Mouse (Mus musculus): Measurements from ENCODE around the gene Chrna10. TPM values are rescaled to one million over a fixed set of nuclear protein-coding genes. Genes with fewer than 3 reads are reported as not detected.

Chrna10 gene
- total RNA-seq (2014; fragmentation: Nextera tagmentation) (not detected in 2 replicates), total RNA-seq (2017) (not detected in 2 replicates)

DNA sequence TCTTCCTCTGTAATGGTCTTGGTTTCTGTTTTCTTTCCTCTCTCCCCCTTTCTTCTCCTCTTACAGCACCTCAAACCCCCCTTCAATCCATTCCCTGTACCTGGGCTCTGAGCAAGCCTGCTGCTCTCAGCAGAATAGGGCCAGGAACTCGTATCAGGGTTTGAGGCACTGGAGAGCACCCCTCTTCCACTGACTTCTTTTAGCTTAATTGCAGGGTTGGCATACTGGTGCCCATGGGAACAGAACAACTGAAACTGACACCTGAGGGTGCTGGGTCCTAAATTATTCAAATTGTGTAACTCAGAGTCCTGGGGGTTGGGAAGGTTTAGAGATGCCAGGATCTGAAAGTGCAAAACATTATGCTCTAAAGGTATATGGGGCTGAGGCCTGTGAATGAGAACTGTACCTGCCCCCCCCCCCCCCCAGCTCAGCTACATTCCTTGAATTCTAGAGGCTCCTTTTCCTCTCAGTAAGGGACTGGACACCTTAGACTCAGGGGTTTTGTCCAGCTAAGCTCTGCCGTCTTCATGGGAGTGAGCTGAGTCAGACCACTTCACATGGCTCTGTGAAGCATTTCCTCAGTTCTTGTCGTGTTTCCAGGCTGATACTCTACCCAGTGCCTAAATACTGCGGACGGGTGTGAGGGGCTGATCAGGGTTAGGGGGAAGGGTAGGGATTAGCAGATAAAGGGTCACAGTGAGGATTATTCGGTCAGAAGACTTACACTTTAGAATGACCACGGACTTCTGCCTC, at the start of gene Chrna10:
Gene Chrna10 (minus strand): TSS at position 250 of the 753 bp plus-strand sequence.
- ATAC-seq (replicated peaks; ENCODE audit: poor library complexity, severe bottlenecking): no peak

DNA sequence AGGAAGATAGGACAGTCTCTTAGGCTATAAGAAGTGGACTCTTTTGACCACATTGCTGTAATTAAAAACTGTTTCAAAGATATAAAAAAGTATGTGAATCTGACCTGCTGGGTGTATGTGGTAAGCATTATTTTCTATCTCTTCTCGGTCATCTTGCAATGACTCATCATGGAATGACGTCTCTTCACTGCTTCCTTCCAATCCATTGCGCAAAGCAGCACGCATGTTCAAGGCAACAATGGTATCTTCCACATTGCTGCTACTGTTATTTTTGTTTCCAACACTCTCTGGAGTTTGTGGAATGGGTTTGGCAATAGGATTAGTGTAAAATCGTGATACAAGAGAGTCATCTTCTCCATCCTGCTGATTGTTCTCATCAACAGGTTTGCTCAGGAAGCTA, 37.1 kb upstream of the Chrna10 start:
- ATAC-seq (replicated peaks; ENCODE audit: poor library complexity, severe bottlenecking): peak; percentile 55

DNA sequence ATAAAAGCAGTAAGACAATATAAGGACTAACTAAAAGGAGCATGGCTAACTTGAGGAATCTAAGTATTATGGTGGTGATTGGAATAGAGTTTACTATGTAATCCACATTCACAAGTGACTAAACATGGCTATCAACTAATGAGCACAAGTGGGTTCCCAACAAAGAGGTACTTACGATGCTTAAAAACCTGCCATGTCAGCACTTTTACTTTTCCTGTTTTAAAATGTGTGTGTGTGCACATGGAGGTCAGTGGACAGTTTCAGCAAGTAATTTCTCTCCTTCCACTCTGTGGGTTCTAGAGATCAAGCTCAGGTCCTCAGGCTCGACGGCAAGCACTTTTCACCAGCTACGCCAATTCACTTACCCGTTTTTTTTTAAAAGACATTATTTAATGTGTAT, 21.3 kb upstream of the Chrna10 start:
- no peak for ATAC-seq (replicated peaks; ENCODE audit: poor library complexity, severe bottlenecking)

DNA sequence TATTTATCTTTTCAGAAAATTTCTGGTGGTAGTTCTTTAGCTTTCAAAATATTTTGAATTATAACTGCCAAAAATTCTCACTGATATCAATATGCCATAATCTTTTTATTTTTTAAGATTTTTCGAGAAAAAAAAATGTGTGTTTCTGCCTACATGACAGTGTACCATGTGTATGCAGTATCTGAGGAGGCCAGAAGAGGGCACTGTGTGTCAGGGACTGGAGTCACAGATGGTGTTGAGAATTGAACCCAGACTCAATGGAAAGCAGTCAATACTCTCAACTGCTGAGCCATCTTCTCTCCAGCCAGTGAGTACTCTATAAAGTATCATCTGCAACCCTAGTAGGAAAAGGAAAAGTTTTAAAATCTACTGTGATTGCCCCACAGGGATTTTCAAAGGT, 20.8 kb upstream of the Chrna10 start:
- peak; percentile 67 for ATAC-seq (replicated peaks; ENCODE audit: poor library complexity, severe bottlenecking)

DNA sequence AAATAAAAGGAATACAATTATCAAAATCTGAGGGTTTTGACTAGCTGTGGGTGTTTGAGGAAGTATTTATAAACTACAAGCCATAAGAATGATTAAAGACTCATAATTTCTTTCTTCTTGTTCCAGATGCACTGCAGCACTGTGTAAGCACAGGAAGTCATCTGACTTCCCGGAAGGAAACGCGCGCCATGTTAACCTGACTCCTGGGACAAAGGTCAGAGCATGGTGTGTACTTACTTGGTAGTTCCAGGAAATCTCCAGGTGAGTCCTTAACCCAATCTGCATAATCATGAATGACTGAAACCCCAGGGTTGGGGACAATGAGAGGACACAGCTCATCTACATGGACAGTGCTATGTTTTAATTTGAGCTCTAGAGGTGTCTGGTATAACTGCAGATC, 15.8 kb upstream of the Chrna10 start:
- no peak for ATAC-seq (replicated peaks; ENCODE audit: poor library complexity, severe bottlenecking)

DNA sequence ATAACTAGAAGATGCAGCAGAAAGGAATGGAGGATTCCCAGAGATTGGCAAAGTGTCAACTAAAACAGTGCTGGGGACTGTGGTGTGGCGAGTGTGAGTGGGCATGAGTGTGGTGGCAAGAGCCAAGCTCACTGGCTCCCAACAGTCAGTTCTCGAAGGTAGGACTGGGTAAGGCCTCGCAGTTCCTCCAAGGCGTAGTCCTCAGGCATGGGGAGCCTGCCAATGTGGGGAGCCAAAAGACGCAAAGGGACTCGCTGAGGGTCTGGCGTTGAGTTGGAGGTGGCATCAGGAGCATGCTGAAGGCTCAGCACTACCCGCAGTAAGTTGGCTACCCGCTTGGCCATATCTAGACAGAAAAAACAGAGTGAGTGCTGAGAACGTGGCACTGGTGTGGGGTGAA, 3.7 kb upstream of the Chrna10 start:
- no peak for ATAC-seq (replicated peaks; ENCODE audit: poor library complexity, severe bottlenecking)

DNA sequence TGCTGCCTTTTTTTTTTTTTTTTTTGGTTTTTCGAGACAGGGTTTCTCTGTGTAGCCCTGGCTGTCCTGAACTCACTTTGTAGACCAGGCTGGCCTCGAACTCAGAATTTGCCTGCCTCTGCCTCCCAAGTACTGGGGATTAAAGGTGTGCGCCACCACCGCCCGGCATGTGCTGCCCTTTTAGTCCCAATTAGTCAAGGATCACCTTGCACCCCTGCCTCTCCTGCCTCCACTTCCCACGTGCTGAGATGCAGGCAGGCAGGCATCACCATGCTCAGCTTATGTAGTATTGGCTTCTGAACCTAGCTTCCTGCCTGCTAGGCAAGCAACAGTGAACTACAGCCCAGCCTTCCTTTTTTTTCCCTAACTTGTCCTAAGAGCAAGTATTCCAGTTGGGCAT, 754 bp upstream of the Chrna10 start:
- ATAC-seq (replicated peaks; ENCODE audit: poor library complexity, severe bottlenecking): no peak

DNA sequence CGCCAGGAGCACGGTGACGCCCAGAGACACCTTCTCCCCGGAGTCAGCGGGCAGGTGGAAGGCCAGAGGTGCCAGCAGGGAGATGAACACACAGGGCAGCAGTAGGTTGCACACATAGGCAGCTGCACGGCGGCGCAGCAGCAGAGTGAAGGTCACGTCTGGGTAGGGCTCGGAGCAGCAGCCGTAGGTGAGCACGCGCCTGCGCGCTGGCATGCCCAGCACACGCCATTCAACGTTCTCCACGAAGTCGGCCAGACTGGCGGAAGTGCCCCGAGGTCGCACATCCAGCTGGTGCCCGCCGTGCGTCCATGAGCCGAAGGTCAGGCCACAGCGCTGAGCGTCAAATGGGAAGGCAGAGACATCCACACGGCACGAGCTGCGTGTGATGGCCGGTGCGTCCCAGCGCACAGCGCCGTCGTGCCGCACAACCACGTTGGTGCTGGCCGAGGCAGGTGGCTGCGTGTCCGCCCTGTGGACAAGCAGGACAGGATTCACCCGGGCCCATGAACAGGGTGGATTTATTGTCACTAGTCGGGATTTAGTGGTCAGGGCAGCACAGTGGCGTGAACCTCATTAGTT, 3.4 kb downstream of the Chrna10 start:
- no peak for ATAC-seq (replicated peaks; ENCODE audit: poor library complexity, severe bottlenecking)

DNA sequence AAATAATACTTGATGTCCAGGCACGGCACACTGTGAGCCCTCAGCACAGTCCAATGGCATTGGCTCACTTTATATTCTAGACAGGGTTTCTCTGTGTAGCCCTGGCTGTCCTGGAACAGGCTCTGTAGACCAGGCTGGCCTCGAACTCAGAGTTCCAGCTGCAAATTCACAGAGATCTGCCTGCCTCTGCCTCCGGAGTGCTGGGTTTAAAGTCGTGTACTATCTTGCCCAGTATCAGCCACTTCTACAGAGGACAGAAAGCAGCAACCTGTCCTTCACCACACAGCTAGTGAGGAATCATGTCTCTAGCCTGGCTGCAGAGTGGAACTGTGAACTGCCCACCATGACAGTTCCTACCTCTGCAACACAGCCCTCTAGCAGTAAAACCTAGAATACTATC, 6.9 kb downstream of the Chrna10 start:
- ATAC-seq (replicated peaks; ENCODE audit: poor library complexity, severe bottlenecking): no peak

DNA sequence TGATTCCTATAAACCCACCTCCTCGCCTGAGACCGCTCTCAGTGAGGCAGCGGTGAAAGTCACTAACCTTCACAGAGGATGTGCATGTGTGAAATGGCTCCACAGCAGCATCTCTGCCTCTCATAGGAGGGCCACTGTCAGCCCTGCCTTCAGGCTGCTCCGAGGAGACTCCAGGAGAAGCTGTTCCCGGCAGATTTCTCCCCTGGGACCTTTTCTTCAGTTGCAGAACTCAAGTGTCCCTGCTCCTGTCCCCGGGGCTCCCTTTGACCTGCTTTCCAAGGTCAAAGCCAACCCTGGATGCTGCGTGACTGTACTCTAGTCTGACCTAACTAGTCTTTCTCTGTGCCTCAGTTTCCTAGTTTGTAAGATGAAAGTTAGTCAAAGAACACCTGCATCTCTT, 7.5 kb downstream of the Chrna10 start, which contains the start of gene Art5:
Gene Art5 (minus strand): TSS at position 319 of the 400 bp plus-strand sequence.
- no peak for ATAC-seq (replicated peaks; ENCODE audit: poor library complexity, severe bottlenecking)

DNA sequence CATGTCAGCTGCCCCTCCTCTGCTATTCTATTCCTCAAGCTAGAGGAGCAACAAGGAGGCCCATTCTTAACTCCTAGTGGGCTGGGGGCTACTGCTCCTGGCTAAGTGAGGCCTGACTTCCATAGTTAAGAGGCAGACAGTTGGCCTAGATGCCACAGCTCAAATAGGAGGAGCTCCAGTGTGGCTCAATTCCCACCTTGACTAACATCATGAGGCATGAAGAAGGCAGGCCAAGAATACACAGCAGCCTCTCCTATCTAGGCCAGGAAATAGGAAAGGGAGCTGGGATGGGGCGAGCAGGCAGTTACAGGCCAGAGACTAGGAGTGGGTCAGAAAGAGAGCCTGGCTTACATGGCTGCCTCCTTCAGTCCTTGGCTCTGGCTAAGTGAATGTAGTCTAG, 8.4 kb downstream of the Chrna10 start:
- no peak for ATAC-seq (replicated peaks; ENCODE audit: poor library complexity, severe bottlenecking)

DNA sequence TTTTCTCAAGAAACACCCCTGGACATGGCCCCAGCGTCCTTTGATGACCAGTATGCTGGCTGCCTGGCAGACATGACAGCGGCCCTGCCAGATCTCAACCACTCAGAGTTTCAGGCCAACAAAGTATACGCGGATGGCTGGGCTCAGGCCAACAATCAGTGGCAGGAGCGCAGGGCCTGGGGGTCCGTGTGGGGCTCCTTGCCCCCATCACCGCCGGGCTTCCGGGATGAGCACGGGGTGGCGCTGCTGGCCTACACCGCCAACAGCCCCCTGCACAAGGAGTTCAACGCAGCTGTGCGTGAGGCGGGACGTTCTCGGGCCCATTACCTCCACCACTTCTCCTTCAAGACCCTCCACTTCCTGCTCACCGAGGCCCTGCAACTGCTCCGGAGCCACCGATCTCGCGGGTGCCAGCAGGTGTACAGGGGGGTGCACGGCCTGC, 9.9 kb downstream of the Chrna10 start:
- peak; percentile 76 for ATAC-seq (replicated peaks; ENCODE audit: poor library complexity, severe bottlenecking)

DNA sequence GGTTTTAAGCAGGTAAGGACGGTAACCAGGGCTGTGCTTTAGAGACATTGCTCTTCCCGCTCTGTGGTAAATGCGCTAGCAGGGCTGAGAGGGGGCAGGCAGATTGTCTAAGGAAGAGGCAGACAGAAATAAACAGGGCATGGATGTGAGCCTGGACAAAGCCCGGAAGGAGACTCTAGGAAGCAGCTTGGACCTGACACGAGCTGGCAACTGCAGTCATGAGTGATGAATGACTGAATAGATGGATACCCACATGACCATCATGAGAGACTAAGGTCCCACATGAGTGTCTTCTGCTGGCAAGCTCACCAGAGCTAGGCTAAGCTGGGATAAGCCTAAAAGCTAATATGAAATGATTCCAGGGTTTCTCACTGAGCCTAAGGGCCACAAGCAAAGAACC, 12.5 kb downstream of the Chrna10 start:
- ATAC-seq (replicated peaks; ENCODE audit: poor library complexity, severe bottlenecking): no peak

DNA sequence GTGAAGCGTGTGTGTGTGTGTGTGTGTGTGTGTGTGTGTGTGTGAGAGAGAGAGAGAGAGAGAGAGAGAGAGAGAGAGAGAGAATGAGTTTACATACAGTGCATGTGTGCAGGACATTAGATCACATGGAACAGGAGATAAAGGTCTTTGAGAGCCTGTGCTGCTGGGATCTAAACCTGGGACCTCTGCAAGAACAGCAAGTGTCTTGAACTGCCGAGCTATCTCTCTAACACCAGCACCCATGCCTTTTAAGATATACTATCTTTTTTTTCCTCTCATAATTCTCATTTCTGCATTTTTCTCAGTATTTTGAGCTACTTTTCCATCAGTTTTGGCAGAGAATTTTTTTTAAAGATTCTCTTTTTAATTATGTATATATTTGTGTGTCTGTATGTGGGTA, 13.1 kb downstream of the Chrna10 start:
- no peak for ATAC-seq (replicated peaks; ENCODE audit: poor library complexity, severe bottlenecking)

DNA sequence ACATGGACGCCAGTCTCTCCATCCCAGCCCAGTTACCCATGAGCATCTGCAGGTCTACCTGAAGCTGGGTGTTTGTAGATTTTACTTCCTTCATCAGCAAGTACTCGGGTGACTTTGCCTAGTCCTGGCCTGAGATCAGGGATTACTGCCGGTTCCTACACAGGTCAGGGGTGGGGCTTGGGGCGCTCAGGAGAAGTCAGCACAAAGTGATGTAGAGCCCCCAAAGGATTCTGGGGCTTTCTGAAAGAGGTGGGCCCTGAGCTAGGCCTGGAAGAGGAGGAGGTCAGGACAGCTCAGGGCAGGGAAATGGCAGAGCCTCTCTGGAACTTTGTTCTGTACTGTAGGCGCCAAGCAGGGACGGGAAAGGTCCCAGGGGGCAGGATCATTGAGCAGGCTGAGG, 13.9 kb downstream of the Chrna10 start:
- ATAC-seq (replicated peaks; ENCODE audit: poor library complexity, severe bottlenecking): no peak

DNA sequence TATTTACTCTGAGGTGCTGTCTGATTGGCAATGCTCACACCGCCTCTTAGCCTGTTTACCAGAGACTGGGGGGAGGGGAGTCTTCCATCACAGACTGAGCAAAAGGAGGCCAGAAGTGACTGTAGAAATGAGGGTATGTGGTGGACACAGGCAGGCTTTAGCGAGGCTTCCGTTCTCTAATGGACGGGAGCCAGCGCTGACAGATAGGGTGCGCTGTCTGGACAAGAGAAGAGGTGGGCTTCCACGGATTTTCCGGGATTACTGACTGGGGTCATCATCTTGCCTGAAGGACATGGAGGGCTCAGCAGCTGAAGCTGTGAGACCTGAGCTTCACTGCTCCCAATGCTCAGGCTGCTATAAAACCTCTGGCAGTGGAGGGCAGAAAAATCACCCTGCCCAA, 14.4 kb downstream of the Chrna10 start:
- ATAC-seq (replicated peaks; ENCODE audit: poor library complexity, severe bottlenecking): no peak

DNA sequence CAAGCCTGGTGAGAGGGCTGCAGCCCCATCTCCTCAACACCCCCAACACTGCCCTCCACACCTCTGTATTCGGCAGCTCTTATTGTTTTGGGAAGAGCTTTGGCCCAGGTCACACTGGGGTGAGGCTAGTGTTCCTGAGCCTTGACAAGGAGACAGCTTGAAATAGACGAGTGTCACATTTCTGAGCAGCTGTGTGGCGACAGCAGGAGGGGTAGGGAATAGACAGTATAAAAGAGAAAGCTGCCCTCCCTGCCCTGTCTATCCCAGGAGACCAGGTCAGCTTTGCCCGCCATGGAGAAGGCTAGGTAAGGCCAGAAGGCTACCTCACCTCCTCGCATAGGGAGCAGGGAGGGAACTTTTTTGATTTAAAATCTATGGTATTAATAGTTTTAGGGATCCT, 15.1 kb downstream of the Chrna10 start, which contains the start of gene Art1:
Gene Art1 (plus strand): TSS at position 257 of the 400 bp plus-strand sequence.
- no peak for ATAC-seq (replicated peaks; ENCODE audit: poor library complexity, severe bottlenecking)

DNA sequence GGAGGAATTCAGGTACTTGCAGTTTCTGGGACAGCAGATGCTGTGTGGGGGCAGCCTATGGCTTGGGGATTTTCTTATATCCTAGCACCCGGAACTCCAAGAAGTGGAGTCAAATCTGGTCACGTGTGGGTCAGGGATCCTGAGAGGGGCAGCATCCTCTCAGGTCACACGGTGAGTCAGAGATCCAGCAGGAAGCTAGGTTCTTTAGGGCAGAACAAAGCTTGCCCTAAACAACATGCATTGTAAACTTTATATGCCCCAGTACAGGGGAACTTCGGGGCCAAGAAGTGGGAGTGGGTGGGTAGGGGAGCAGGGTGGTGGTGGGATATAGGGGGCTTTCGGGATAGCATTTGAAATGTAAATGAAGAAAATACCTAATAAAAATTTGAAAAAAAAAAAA, 15.8 kb downstream of the Chrna10 start:
- ATAC-seq (replicated peaks; ENCODE audit: poor library complexity, severe bottlenecking): no peak

DNA sequence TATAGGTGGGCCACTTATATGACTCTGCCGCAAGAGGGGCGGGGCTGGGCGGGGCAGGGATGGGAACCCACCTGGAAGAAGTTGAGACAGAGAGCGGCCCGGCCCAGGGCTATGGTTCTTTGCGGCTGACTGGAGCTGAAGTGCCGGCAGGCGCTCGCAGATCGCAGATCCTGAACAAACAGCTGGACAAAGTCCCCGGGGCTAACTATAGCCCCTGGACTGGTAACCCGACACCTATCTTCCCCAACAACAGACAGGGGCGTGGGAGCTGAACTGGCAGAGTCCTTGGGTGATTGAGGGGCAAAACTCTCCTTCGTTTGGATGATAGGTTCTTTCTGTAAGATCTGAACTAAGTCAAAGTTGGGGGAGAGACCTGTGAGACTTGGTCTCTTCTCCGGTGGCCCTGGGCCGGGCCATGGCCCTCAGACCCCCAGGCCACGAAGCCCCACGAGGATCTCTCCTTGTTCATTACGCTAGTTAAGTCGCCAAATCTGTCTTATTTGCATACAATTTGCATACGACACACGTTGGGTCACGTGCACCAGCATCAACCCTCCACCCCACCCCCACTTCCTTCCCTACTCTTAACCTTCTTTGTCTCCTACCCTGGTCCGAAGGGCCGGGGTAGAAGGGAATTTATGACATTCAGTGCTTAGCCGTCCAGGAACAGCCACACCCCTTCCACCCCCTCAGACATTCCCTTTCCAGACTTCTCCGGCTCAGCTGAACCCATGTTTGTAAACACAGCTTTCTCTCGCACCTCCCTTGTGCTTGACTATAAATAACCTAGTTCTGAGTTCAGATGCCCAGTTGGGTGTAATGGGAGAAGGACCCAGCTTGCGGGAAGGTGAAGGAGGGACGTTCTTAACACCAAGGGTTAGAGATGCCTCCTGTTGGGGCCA, 16.6 kb downstream of the Chrna10 start:
- peak; percentile 90 for ATAC-seq (replicated peaks; ENCODE audit: poor library complexity, severe bottlenecking)

DNA sequence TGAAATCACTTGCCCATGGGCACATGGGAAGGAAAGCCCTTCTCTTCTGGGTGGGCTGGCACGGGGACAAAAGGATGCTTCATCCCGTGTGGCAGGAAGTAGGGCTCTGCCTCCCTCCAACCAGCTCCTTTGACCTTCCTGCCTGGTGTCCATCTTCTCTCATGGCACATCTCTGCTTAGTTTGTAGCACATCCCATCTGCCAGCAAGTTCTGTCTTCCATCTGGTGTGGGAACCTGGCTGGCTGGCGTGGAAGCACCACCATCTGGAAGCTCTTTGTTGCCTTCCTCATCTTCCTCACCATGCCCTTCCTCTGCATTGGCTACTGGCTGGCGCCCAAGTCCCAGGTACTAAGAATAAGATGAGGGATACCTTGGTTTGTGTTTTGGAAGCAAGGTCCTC, 29.3 kb downstream of the Chrna10 start:
- no peak for ATAC-seq (replicated peaks; ENCODE audit: poor library complexity, severe bottlenecking)
